Mouse (Mus musculus): ENCODE measurements at regions not wholly inside any gene's neighbourhood (a gene's known extent, or its start where the extent isn't known, plus 50 kb on each side); places are given as distances from the start of the nearest gene placed in this dataset.

- Histone ChIP-seq H3K27me3 (no peaks in the 10 kb centered on the region), H3K9ac (replicated peaks) (no peak overlapping the region), H3K36me3 (no peaks in the 10 kb centered on the region), H3K4me3 (no peak overlapping the region), H3K4me1 (no peaks in the 10 kb centered on the region), H3K9me3 (no peaks in the 10 kb centered on the region), H3K4me2 (replicated peaks) (no peak overlapping the region), H3K27ac (replicated peaks) (no peak overlapping the region)
- 90% methylated on average over 4 of the region's 4 CpGs for WGBS
- no peak for ATAC-seq (ENCODE audit: low FRiP score, low read depth)
Observed at GRCm38 (mm10) chr11:25423186-25423585, 787.4 kb downstream of the 5730522E02Rik start.

GRCm38 (mm10) chr11:25421486-25421885 lies 789.1 kb downstream of the 5730522E02Rik start:
- ATAC-seq (ENCODE audit: low FRiP score, low read depth), result no peak
- H3K9ac ChIP-seq (replicated peaks), result no peak overlapping the region
- no peak overlapping the region for H3K27ac ChIP-seq (replicated peaks)
- H3K27me3 ChIP-seq, result no peaks in the 10 kb centered on the region
- H3K4me3 ChIP-seq, result no peak overlapping the region
- no peaks in the 10 kb centered on the region for H3K4me1 ChIP-seq
- no peaks in the 10 kb centered on the region for H3K36me3 ChIP-seq
- H3K9me3 ChIP-seq, result no peaks in the 10 kb centered on the region
- no peak overlapping the region for H3K4me2 ChIP-seq (replicated peaks)

DNA sequence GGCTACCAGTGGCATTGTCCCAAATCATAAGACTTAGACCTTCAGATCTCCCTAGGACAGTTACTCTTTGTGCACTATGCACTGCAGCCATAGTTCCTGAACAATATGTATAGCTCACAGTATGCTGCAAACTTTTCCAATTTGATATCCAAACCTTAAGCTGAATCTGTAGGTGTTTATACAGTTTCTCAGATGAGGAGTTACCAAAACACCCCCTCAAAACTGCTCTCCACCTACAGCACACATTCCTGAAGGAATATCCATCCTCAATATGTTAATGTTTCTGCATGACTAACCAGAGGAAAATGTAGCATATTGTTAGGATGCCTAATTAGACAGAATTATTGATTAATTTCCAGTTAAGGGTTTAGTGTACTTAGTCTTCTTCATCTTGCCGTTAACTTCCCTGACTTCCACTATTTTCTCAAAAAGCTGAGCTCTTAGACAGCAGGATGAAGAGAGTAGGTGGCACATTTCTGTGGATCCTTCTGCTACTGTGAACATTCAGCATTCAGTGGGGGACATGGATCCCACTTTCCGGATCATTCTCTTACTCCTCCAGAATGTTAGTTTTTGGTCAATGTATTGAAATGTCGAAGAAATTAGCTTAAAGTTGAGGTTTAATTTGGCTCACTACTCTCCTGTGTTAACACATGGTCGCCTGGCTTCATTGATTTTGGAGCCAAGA lies 800.0 kb downstream of the 5730522E02Rik start:
- no peak overlapping the region for H3K27ac ChIP-seq (replicated peaks)
- no peaks in the 10 kb centered on the region for H3K27me3 ChIP-seq
- no peaks in the 10 kb centered on the region for H3K9me3 ChIP-seq
- H3K9ac ChIP-seq (replicated peaks), result no peak overlapping the region
- H3K36me3 ChIP-seq, result no peaks in the 10 kb centered on the region
- H3K4me2 ChIP-seq (replicated peaks), result no peak overlapping the region
- 85% methylated on average over 4 of the region's 4 CpGs for WGBS
- no peaks in the 10 kb centered on the region for H3K4me1 ChIP-seq
- ATAC-seq (ENCODE audit: low FRiP score, low read depth), result no peak
- no peak overlapping the region for H3K4me3 ChIP-seq

- Histone ChIP-seq H3K27me3 (no peaks in the 10 kb centered on the region), H3K4me2 (replicated peaks) (no peak overlapping the region), H3K9me3 (no peaks in the 10 kb centered on the region), H3K36me3 (no peaks in the 10 kb centered on the region), H3K4me1 (no peaks in the 10 kb centered on the region), H3K27ac (replicated peaks) (no peak overlapping the region), H3K9ac (replicated peaks) (no peak overlapping the region), H3K4me3 (no peak overlapping the region)
- WGBS, result 80% methylated on average over 2 of the region's 2 CpGs
- no peak for ATAC-seq (ENCODE audit: low FRiP score, low read depth)
Observed at GRCm38 (mm10) chr11:25391649-25392048, 818.9 kb downstream of the 5730522E02Rik start.

DNA sequence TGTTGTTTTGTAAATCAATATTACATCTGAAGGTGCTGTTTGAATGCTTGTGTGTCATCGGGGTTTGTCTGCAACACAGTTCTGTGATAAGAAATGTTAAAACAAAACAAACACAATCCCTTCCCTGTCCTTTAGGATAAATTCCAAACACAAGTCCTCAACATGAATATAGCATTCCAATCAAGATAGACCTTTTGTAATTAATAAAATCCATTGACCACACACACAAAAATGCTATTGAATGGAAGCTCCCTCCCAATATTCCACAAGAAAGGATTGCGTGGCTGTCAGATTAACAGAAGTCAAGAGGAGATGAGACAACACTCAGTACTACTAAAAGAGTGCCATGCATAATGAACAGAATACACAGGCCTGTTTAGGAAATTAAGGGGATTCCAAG lies 843.5 kb downstream of the 5730522E02Rik start:
- ATAC-seq (ENCODE audit: low FRiP score, low read depth), result no peak

DNA sequence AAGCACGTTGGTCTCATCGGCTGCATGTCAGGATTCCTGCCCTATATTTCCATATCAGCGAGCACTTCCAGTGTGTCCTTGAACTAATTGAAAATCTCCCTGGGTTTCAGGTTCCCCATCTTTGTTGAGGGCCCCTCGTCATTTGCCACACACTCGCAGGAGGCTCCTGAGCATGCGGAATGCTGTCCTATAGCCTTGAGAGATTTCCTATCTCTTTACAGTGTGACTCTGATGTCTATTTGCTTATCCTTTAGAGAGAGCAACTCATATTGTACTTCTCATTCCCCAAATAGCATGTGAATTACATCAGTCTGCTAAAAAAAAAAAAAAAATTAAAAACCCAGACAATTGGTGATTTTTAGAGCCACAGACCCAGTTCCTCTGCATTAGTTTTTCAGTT lies 845.1 kb downstream of the 5730522E02Rik start:
- no peaks in the 10 kb centered on the region for H3K9me3 ChIP-seq
- WGBS, result 48% methylated on average over 6 of the region's 6 CpGs
- no peak overlapping the region for H3K4me2 ChIP-seq (replicated peaks)
- H3K4me1 ChIP-seq, result peaks cover 11% of the 10 kb centered on the region; the same call in 1 of the 2 replicates
- no peaks in the 10 kb centered on the region for H3K27me3 ChIP-seq
- H3K9ac ChIP-seq (replicated peaks), result no peak overlapping the region
- H3K36me3 ChIP-seq, result no peaks in the 10 kb centered on the region
- H3K27ac ChIP-seq (replicated peaks), result no peak overlapping the region
- no peak overlapping the region for H3K4me3 ChIP-seq
- no peak for ATAC-seq (ENCODE audit: low FRiP score, low read depth)

More for the DNA sequence above, 843.5 kb downstream of the 5730522E02Rik start:
- 49% methylated on average over 2 of the region's 2 CpGs for WGBS
- Histone ChIP-seq H3K36me3 (no peaks in the 10 kb centered on the region), H3K4me3 (no peak overlapping the region), H3K27ac (replicated peaks) (no peak overlapping the region), H3K27me3 (no peaks in the 10 kb centered on the region), H3K4me2 (replicated peaks) (no peak overlapping the region), H3K4me1 (peaks cover 11% of the 10 kb centered on the region; the same call in 1 of the 2 replicates), H3K9ac (replicated peaks) (no peak overlapping the region), H3K9me3 (no peaks in the 10 kb centered on the region)

DNA sequence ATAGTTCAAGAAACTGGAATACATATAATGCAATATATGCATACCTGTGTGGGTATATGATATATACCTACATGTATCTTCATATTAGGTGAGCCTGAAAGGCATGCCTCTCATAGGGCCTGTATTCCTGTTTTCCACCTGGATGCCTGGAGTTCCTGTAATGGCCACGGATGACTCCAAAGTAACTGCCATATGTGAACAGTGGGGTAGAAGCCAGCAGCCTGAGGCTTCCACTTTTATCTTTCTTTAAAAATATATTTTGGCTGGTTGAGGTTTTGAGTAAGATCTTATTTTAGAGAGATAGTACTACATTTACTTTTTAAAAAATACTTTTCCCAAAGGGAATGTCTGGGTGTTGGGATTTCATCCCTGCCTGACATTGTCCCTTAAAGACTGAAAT lies 850.8 kb downstream of the 5730522E02Rik start:
- H3K27me3 ChIP-seq, result no peaks in the 10 kb centered on the region
- WGBS, result 95% methylated on average over 1 of the region's 1 CpGs
- peaks cover 24% of the 10 kb centered on the region for H3K4me1 ChIP-seq
- no peak overlapping the region for H3K4me2 ChIP-seq (replicated peaks)
- ATAC-seq (ENCODE audit: low FRiP score, low read depth), result no peak
- H3K36me3 ChIP-seq, result no peaks in the 10 kb centered on the region
- no peak overlapping the region for H3K4me3 ChIP-seq
- H3K9me3 ChIP-seq, result no peaks in the 10 kb centered on the region
- no peak overlapping the region for H3K9ac ChIP-seq (replicated peaks)
- H3K27ac ChIP-seq (replicated peaks), result no peak overlapping the region

DNA sequence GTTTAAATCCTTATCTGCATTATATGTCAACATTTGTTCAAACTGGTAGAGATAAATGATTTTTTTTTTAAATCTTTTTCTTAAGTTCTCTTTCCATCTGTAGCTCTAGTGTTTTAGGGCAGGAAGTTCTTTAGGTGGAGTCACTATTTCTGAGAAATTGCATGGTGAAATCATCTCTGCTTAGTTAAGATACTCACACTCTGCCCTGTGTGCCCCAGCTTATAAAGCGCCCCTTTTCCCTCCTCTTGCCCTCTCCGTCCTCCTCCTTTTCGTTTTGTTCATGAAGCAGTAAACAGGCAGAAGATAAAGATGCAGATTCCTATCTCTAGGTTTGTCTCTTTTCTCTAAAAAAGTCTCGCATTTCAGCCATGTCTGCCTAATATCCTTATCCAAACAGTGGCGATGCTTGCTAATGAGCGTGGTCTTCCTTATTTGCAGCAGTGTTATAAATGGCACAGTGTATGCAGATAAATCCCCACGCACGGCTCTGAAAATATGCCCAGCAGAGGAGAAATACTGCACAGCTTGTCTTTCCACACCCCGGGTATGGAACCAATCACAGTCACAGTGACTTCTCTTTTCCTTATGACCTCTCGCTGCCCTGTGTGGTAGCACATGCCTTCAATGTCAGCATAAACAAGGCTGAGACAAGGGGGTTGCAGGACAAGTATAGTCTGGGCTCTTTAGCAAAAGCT lies 852.7 kb downstream of the 5730522E02Rik start:
- peaks cover 24% of the 10 kb centered on the region for H3K4me1 ChIP-seq
- peak overlapping the region; percentile 29 for H3K4me3 ChIP-seq
- peak overlapping the region; percentile 52 for H3K4me2 ChIP-seq (replicated peaks)
- no peaks in the 10 kb centered on the region for H3K27me3 ChIP-seq
- ATAC-seq (ENCODE audit: low FRiP score, low read depth), result peak; percentile 35
- H3K9me3 ChIP-seq, result no peaks in the 10 kb centered on the region
- WGBS, result 39% methylated on average over 10 of the region's 10 CpGs
- no peaks in the 10 kb centered on the region for H3K36me3 ChIP-seq
- peak overlapping the region; percentile 74 for H3K27ac ChIP-seq (replicated peaks)
- 0 out of 2 replicates have a peak overlapping the region, but pooled peaks have one; percentile 34 for H3K9ac ChIP-seq (replicated peaks)

DNA sequence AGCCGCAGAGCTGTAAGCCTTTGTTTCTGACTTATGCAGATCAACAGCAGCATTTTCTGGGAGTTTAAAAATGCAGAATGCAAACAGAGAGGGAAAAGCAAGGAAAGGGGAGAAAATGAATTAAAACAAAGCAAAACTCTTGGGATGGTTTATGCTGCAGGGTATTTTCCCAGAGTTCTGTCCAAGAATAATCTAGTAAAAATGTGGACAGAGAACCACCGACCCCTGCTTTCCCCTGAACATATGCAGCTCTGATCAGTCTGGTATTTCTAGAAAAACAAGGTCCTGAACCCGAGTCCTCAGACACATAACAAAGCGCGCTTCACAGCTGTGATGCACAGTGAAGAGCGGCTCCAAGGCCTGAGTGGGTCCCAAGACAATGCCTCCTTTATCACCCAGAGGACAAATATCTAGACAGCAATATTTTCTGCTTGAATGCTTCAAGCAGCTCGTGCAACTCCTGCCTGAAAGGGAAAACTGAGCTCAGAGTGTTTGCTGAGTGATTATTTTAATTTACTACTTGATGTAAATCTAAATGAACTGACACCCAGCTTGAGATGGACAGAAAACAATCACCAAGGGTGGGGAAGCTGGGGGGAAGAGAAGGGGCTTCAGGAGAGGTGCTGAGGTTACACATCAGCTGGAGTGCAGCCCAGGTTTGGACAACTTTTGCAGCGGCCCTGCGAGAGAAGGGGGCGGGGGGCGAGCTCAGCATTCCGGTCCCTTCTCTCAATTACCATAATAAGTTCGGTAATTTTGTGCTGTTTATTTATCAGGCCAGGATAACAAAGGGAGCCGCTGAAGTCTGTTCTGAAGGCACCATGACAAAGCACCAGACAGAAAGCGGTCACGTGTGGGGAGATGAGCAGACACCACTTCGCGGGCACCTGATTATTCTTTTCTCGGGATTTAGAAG lies 853.6 kb downstream of the 5730522E02Rik start:
- Histone ChIP-seq H3K9ac (replicated peaks) (peak overlapping the region; percentile 34), H3K4me2 (replicated peaks) (peak overlapping the region; percentile 52), H3K27me3 (no peaks in the 10 kb centered on the region), H3K36me3 (no peaks in the 10 kb centered on the region), H3K9me3 (no peaks in the 10 kb centered on the region), H3K4me3 (peak overlapping the region; percentile 29), H3K4me1 (peaks cover 24% of the 10 kb centered on the region), H3K27ac (replicated peaks) (peak overlapping the region; percentile 74)
- 4% methylated on average over 19 of the region's 19 CpGs for WGBS
- peak; percentile 88 for ATAC-seq (ENCODE audit: low FRiP score, low read depth)

DNA sequence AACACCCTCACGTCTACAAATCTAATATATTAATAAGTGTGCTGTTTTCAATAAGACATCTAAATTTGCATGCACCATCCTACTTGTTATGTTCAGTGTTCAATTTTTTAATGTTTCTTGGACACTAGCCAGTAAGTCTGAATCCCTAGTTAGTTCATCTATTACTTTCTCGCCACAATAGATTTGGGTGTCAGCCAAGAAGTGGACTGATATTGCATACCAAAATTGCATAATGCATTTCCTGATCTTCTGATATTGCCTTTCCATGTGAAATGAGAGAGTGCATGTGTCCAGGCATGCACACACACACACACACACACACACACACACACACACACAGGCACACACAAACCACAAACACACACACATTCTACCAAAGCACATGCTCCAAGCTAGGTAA lies 874.9 kb downstream of the 5730522E02Rik start:
- Histone ChIP-seq H3K4me1 (no peaks in the 10 kb centered on the region), H3K27me3 (no peaks in the 10 kb centered on the region), H3K9ac (replicated peaks) (no peak overlapping the region), H3K27ac (replicated peaks) (no peak overlapping the region), H3K4me2 (replicated peaks) (no peak overlapping the region), H3K4me3 (no peak overlapping the region), H3K36me3 (no peaks in the 10 kb centered on the region), H3K9me3 (no peaks in the 10 kb centered on the region)
- ATAC-seq (ENCODE audit: low FRiP score, low read depth), result no peak
- WGBS, result 83% methylated on average over 2 of the region's 2 CpGs

DNA sequence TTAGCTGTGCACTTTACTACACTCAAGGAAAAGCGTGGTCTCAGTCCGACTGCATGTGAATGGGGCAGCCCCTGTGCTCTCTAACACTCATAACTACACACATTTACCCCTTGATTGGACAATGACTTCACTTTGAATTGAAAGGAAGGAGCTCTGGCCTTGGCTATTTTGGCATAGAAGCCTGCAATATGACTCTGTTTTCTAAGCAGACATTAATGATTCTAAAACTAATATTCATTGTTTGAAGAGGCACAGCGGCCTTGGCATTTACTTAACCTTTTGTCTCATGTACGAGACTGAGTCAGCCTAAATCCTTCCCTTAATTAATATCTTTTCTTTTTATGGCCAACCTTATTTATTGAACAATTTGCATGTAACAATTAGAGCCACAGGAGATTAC lies 879.9 kb downstream of the 5730522E02Rik start:
- H3K9me3 ChIP-seq, result no peaks in the 10 kb centered on the region
- 77% methylated on average over 4 of the region's 4 CpGs for WGBS
- H3K36me3 ChIP-seq, result no peaks in the 10 kb centered on the region
- H3K4me3 ChIP-seq, result no peak overlapping the region
- ATAC-seq (ENCODE audit: low FRiP score, low read depth), result no peak
- no peak overlapping the region for H3K27ac ChIP-seq (replicated peaks)
- no peaks in the 10 kb centered on the region for H3K27me3 ChIP-seq
- H3K4me2 ChIP-seq (replicated peaks), result no peak overlapping the region
- no peak overlapping the region for H3K9ac ChIP-seq (replicated peaks)
- H3K4me1 ChIP-seq, result no peaks in the 10 kb centered on the region

- Histone ChIP-seq H3K27ac (replicated peaks) (no peak overlapping the region), H3K9me3 (no peaks in the 10 kb centered on the region), H3K9ac (replicated peaks) (no peak overlapping the region), H3K4me1 (no peaks in the 10 kb centered on the region), H3K36me3 (no peaks in the 10 kb centered on the region), H3K4me3 (no peak overlapping the region), H3K4me2 (replicated peaks) (no peak overlapping the region), H3K27me3 (no peaks in the 10 kb centered on the region)
- ATAC-seq (ENCODE audit: low FRiP score, low read depth), result no peak
Observed at GRCm38 (mm10) chr11:25322426-25322825, 888.1 kb downstream of the 5730522E02Rik start.
